1 mouse cellular context compared by ENCODE assay signal in the genomic region with DNA sequence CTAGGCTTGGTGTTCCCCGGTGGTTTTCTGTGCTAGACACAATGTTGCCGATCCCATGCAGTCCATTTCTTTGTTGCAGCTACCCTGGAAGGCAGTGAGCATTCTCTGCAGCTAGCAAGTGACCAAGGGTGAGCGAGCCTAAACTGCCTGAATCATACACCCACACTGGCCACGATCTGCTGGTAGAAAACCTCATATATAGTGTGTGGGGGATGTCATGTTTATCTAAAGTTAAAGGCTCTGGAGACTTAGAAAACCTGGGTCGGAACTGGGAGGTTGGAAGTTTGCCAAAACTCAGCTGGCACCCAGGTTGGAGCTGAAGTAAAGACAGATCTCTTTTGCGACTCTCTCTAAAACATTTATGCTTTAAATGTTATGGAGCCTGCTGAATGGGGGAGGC.
TF ChIP-seq lines count a peak whose summit lies in the region.

No protein-coding gene starts in this region.

TF ChIP-seq in MEL, 35 proteins besides CTCF, POLR2A, EP300 and RAD21 (continued from another document):
- TF ChIP-seq GATA1 (IDR thresholded peaks at IDR 0.05; ENCODE audit: low read depth, low read length) (0 out of 2 replicates have a peak, but pooled peaks have one; percentile 38), SIN3A (IDR thresholded peaks at IDR 0.05; ENCODE audit: low read length) (peak; percentile 37; the same call in 1 of the 2 replicates), POLR2AphosphoS5 (IDR thresholded peaks at IDR 0.05; ENCODE audit: borderline replicate concordance, low read depth, low read length) (no peak), USF1 (IDR thresholded peaks at IDR 0.05; ENCODE audit: low read depth, low read length) (no peak), TBP (IDR thresholded peaks at IDR 0.05; ENCODE audit: low read depth, low read length) (0 out of 2 replicates have a peak, but pooled peaks have one; percentile 10)
